Mouse (Mus musculus): ENCODE data around the gene Epo. TPM values are rescaled to one million over a fixed set of nuclear protein-coding genes. Genes with fewer than 3 reads are reported as not detected.

Epo gene
- polyA plus RNA-seq, 1 experiment: not detected

GRCm38 (mm10) chr5:137570181-137570580, 37.1 kb upstream of the Epo start:
- H3K79me3 ChIP-seq (ENCODE audit: low read depth): no peaks in the 10 kb centered on the region
- peaks cover 29% of the 10 kb centered on the region for H3K27me3 ChIP-seq (ENCODE audit: control insufficient read depth, insufficient read depth, insufficient read length)
- no peak for TF ChIP-seq CTCF (IDR thresholded peaks at IDR 0.05; ENCODE audit: control insufficient read depth, insufficient read depth, insufficient read length)
- no peak for TF ChIP-seq MYOD1 (IDR thresholded peaks at IDR 0.05; ENCODE audit: control insufficient read depth, insufficient read length, low read depth)
- no peak for TF ChIP-seq MYOG (IDR thresholded peaks at IDR 0.05; ENCODE audit: control insufficient read depth, extremely low read depth, insufficient read length)
- no peak overlapping the region for H3ac ChIP-seq (ENCODE audit: control insufficient read depth, insufficient read length, low read depth)
- H3K36me3 ChIP-seq (ENCODE audit: control insufficient read depth, insufficient read depth): no peaks in the 10 kb centered on the region
- H3K4me3 ChIP-seq (ENCODE audit: insufficient read depth, poor library complexity, severe bottlenecking): no peak overlapping the region
- H3K79me2 ChIP-seq (ENCODE audit: control insufficient read depth, insufficient read depth): no peaks in the 10 kb centered on the region

GRCm38 (mm10) chr5:137569665-137570064, 36.6 kb upstream of the Epo start, which contains the start of gene Tfr2:
Tfr2 (plus strand) TSS chr5:137569840.
- no peaks in the 10 kb centered on the region for H3K79me2 ChIP-seq (ENCODE audit: control insufficient read depth, insufficient read depth)
- H3K4me3 ChIP-seq (ENCODE audit: insufficient read depth, poor library complexity, severe bottlenecking): no peak within 1 kb of the TSS
- TF ChIP-seq CEBPB (IDR thresholded peaks at IDR 0.05; ENCODE audit: low read depth): no peak
- TF ChIP-seq FOSL1 (IDR thresholded peaks at IDR 0.05; ENCODE audit: insufficient read depth, low read length, poor library complexity, severe bottlenecking): no peak
- no peak for TF ChIP-seq MYOG (IDR thresholded peaks at IDR 0.05; ENCODE audit: control insufficient read depth, extremely low read depth, insufficient read length)
- TF ChIP-seq MYOD1 (IDR thresholded peaks at IDR 0.05; ENCODE audit: control insufficient read depth, insufficient read length, low read depth): no peak
- TF ChIP-seq CTCF (IDR thresholded peaks at IDR 0.05; ENCODE audit: control insufficient read depth, insufficient read depth, insufficient read length): no peak
- TF ChIP-seq MAX (IDR thresholded peaks at IDR 0.05): no peak
- TF ChIP-seq USF1 (IDR thresholded peaks at IDR 0.05; ENCODE audit: low read depth): no peak
- peaks cover 27% of the 10 kb centered on the region for H3K27me3 ChIP-seq (ENCODE audit: control insufficient read depth, insufficient read depth, insufficient read length)
- H3K36me3 ChIP-seq (ENCODE audit: control insufficient read depth, insufficient read depth): no peaks in the 10 kb centered on the region
- H3K79me3 ChIP-seq (ENCODE audit: low read depth): no peaks in the 10 kb centered on the region
- no peak within 1 kb of the TSS for H3ac ChIP-seq (ENCODE audit: control insufficient read depth, insufficient read length, low read depth)

GRCm38 (mm10) chr5:137569031-137569430, 36.0 kb upstream of the Epo start:
- TF ChIP-seq CEBPB (IDR thresholded peaks at IDR 0.05; ENCODE audit: low read depth) (no peak), CTCF (IDR thresholded peaks at IDR 0.05; ENCODE audit: control insufficient read depth, insufficient read depth, insufficient read length) (no peak), FOSL1 (IDR thresholded peaks at IDR 0.05; ENCODE audit: insufficient read depth, low read length, poor library complexity, severe bottlenecking) (no peak), USF1 (IDR thresholded peaks at IDR 0.05; ENCODE audit: low read depth) (no peak), MAX (IDR thresholded peaks at IDR 0.05) (no peak), MYOD1 (IDR thresholded peaks at IDR 0.05; ENCODE audit: control insufficient read depth, insufficient read length, low read depth) (no peak), MYOG (IDR thresholded peaks at IDR 0.05; ENCODE audit: control insufficient read depth, extremely low read depth, insufficient read length) (no peak)
- Histone ChIP-seq H3ac (ENCODE audit: control insufficient read depth, insufficient read length, low read depth) (no peak overlapping the region), H3K4me3 (ENCODE audit: insufficient read depth, poor library complexity, severe bottlenecking) (no peak overlapping the region), H3K27me3 (ENCODE audit: control insufficient read depth, insufficient read depth, insufficient read length) (peaks cover 21% of the 10 kb centered on the region), H3K36me3 (ENCODE audit: control insufficient read depth, insufficient read depth) (no peaks in the 10 kb centered on the region), H3K79me2 (ENCODE audit: control insufficient read depth, insufficient read depth) (no peaks in the 10 kb centered on the region), H3K79me3 (ENCODE audit: low read depth) (no peaks in the 10 kb centered on the region)

- Histone ChIP-seq H3K36me3 (ENCODE audit: control insufficient read depth, insufficient read depth) (no peaks in the 10 kb centered on the region), H3K4me3 (ENCODE audit: insufficient read depth, poor library complexity, severe bottlenecking) (no peak overlapping the region), H3K79me2 (ENCODE audit: control insufficient read depth, insufficient read depth) (no peaks in the 10 kb centered on the region), H3K79me3 (ENCODE audit: low read depth) (no peaks in the 10 kb centered on the region), H3ac (ENCODE audit: control insufficient read depth, insufficient read length, low read depth) (no peak overlapping the region), H3K27me3 (ENCODE audit: control insufficient read depth, insufficient read depth, insufficient read length) (peaks cover 21% of the 10 kb centered on the region)
- no peak for TF ChIP-seq MYOD1 (IDR thresholded peaks at IDR 0.05; ENCODE audit: control insufficient read depth, insufficient read length, low read depth)
- TF ChIP-seq CTCF (IDR thresholded peaks at IDR 0.05; ENCODE audit: control insufficient read depth, insufficient read depth, insufficient read length): no peak
- TF ChIP-seq MAX (IDR thresholded peaks at IDR 0.05): no peak
These were observed 35.3 kb upstream of the Epo start for GRCm38 (mm10) chr5:137568223-137568798.

GRCm38 (mm10) chr5:137566416-137566815, 33.4 kb upstream of the Epo start:
- Histone ChIP-seq H3K79me2 (ENCODE audit: control insufficient read depth, insufficient read depth) (no peaks in the 10 kb centered on the region), H3ac (ENCODE audit: control insufficient read depth, insufficient read length, low read depth) (no peak overlapping the region), H3K36me3 (ENCODE audit: control insufficient read depth, insufficient read depth) (no peaks in the 10 kb centered on the region), H3K79me3 (ENCODE audit: low read depth) (no peaks in the 10 kb centered on the region), H3K27me3 (ENCODE audit: control insufficient read depth, insufficient read depth, insufficient read length) (peaks cover 39% of the 10 kb centered on the region), H3K4me3 (ENCODE audit: insufficient read depth, poor library complexity, severe bottlenecking) (no peak overlapping the region)
- no peak for TF ChIP-seq CEBPB (IDR thresholded peaks at IDR 0.05; ENCODE audit: low read depth)
- TF ChIP-seq MYOG (IDR thresholded peaks at IDR 0.05; ENCODE audit: control insufficient read depth, extremely low read depth, insufficient read length): no peak
- no peak for TF ChIP-seq USF1 (IDR thresholded peaks at IDR 0.05; ENCODE audit: low read depth)
- TF ChIP-seq MAX (IDR thresholded peaks at IDR 0.05): no peak
- no peak for TF ChIP-seq FOSL1 (IDR thresholded peaks at IDR 0.05; ENCODE audit: insufficient read depth, low read length, poor library complexity, severe bottlenecking)
- no peak for TF ChIP-seq CTCF (IDR thresholded peaks at IDR 0.05; ENCODE audit: control insufficient read depth, insufficient read depth, insufficient read length)
- no peak for TF ChIP-seq MYOD1 (IDR thresholded peaks at IDR 0.05; ENCODE audit: control insufficient read depth, insufficient read length, low read depth)

- H3K79me3 ChIP-seq (ENCODE audit: low read depth): no peaks in the 10 kb centered on the region
- no peak for TF ChIP-seq FOSL1 (IDR thresholded peaks at IDR 0.05; ENCODE audit: insufficient read depth, low read length, poor library complexity, severe bottlenecking)
- TF ChIP-seq MYOG (IDR thresholded peaks at IDR 0.05; ENCODE audit: control insufficient read depth, extremely low read depth, insufficient read length): no peak
- TF ChIP-seq MAX (IDR thresholded peaks at IDR 0.05): no peak
- no peak for TF ChIP-seq CEBPB (IDR thresholded peaks at IDR 0.05; ENCODE audit: low read depth)
- no peak for TF ChIP-seq CTCF (IDR thresholded peaks at IDR 0.05; ENCODE audit: control insufficient read depth, insufficient read depth, insufficient read length)
- no peak for TF ChIP-seq MYOD1 (IDR thresholded peaks at IDR 0.05; ENCODE audit: control insufficient read depth, insufficient read length, low read depth)
- no peaks in the 10 kb centered on the region for H3K79me2 ChIP-seq (ENCODE audit: control insufficient read depth, insufficient read depth)
These were observed 32.7 kb upstream of the Epo start for GRCm38 (mm10) chr5:137565744-137566143.

More at GRCm38 (mm10) chr5:137565744-137566143, 32.7 kb upstream of the Epo start:
- Histone ChIP-seq H3K36me3 (ENCODE audit: control insufficient read depth, insufficient read depth) (no peaks in the 10 kb centered on the region), H3K4me3 (ENCODE audit: insufficient read depth, poor library complexity, severe bottlenecking) (no peak overlapping the region), H3ac (ENCODE audit: control insufficient read depth, insufficient read length, low read depth) (no peak overlapping the region), H3K27me3 (ENCODE audit: control insufficient read depth, insufficient read depth, insufficient read length) (peaks cover 45% of the 10 kb centered on the region)

All from C2C12 (cell line).